ENCODE assay signal across 9 mouse cellular contexts in genomic region chr10:39960441-39960822, GRCm38 (mm10). TPM values are rescaled to one million over a fixed set of nuclear protein-coding genes. Genes with fewer than 3 reads are reported as not detected.
DNase-seq lines count a peak whose midpoint lies in the region; ATAC-seq lines count a peak whose summit lies in the region.
"Had no signal": no experiment of that assay in that cellular context is flagged by ENCODE, and none has a peak within 500 bp of the region (broad histone marks: within the 10 kb centered on the region; RNA-seq: fewer than 3 reads in every experiment).

No protein-coding gene starts in this region.

- no peaks in the 10 kb centered on the region for H3K27me3 ChIP-seq in heart, embryonic 10.5 days (ENCODE audit: insufficient read depth, poor library complexity, severe bottlenecking)
- H3K27me3 ChIP-seq in hindbrain, embryonic 13.5 days, result peaks cover 4% of the 10 kb centered on the region; the same call in 1 of the 2 replicates
- peaks cover 26% of the 10 kb centered on the region for H3K27me3 ChIP-seq in midbrain, embryonic 10.5 days (ENCODE audit: low read depth, poor library complexity, severe bottlenecking)

- peak overlapping the region; percentile 70 for H3K4me3 ChIP-seq in heart, embryonic 10.5 days
- H3K4me3 ChIP-seq in hindbrain, embryonic 13.5 days, result peak overlapping the region; percentile 53; the same call in 1 of the 2 replicates
- peak overlapping the region; percentile 66 for H3K4me3 ChIP-seq in midbrain, embryonic 10.5 days

- H3K9me3 ChIP-seq in heart, embryonic 10.5 days, result no peaks in the 10 kb centered on the region
- H3K9me3 ChIP-seq in hindbrain, embryonic 13.5 days, result no peaks in the 10 kb centered on the region
- no peaks in the 10 kb centered on the region for H3K9me3 ChIP-seq in midbrain, embryonic 10.5 days (replicated peaks)

- H3K4me2 ChIP-seq in hindbrain, embryonic 13.5 days, result peak overlapping the region; percentile 94

- DNase-seq in heart, embryonic 10.5 days (ENCODE audit: low spot score), result no peak
- DNase-seq in heart, postnatal 4 days, result no peak
- no peak for DNase-seq in midbrain, embryonic 10.5 days (ENCODE audit: low spot score)
- no peak for DNase-seq in frontal cortex, postnatal 36 days (ENCODE audit: low spot score in 2 of 2)
- no peak for DNase-seq in spleen, postnatal 10 days (ENCODE audit: low spot score in 2 of 2)
- DNase-seq in right cerebral cortex, adult 2 months (ENCODE audit: low spot score in 2 of 2), result no peak

- no peak overlapping the region for H3K9ac ChIP-seq in hindbrain, embryonic 13.5 days

- no peaks in the 10 kb centered on the region for H3K36me3 ChIP-seq in heart, embryonic 10.5 days
- no peaks in the 10 kb centered on the region for H3K36me3 ChIP-seq in hindbrain, embryonic 13.5 days
- H3K36me3 ChIP-seq in midbrain, embryonic 10.5 days, result no peaks in the 10 kb centered on the region

- 0 out of 2 replicates have a peak, but pooled peaks cover 3% of the 10 kb centered on the region for H3K4me1 ChIP-seq in heart, embryonic 10.5 days
- H3K4me1 ChIP-seq in hindbrain, embryonic 13.5 days (replicated peaks), result peaks cover 12% of the 10 kb centered on the region
- peaks cover 12% of the 10 kb centered on the region for H3K4me1 ChIP-seq in midbrain, embryonic 10.5 days

- peak; percentile 2 for ATAC-seq in activated CD4-positive, CD25-positive, alpha-beta regulatory T cell, adult 4 months
- peak; percentile 63 for ATAC-seq in hindbrain, embryonic 13.5 days (ENCODE audit: low FRiP score)

- H3K27ac ChIP-seq in heart, embryonic 10.5 days, result no peak overlapping the region
- no peak overlapping the region for H3K27ac ChIP-seq in hindbrain, embryonic 13.5 days
- no peak overlapping the region for H3K27ac ChIP-seq in midbrain, embryonic 10.5 days (replicated peaks)

- 44% methylated on average over 11 of the region's 11 CpGs for WGBS in heart, embryonic 10.5 days
- 48% methylated on average over 11 of the region's 11 CpGs for WGBS in hindbrain, embryonic 13.5 days
- 51% methylated on average over 11 of the region's 11 CpGs for WGBS in midbrain, embryonic 10.5 days

RNA-seq across cellular contexts. Expression of gene Mfsd4b3, which starts 0.5 kb away (rescaled TPM):
- 0.58 and 0.94 TPM in 2 replicates for polyA plus RNA-seq in heart, embryonic 10.5 days (2016; fragmentation: Nextera tagmentation; extraction: Ambion mirVana)
- under 1 TPM; 0.45 to 0.48 TPM for total RNA-seq in heart, postnatal 4 days (2021)
- polyA plus RNA-seq in activated CD4-positive, CD25-positive, alpha-beta regulatory T cell, adult 4 months (2017; shearing (Covaris generic)), result not detected
- 0.10 and 0.16 TPM in 2 replicates for polyA plus RNA-seq in hindbrain, embryonic 13.5 days (2015; fragmentation: Nextera tagmentation; extraction: Ambion mirVana)
- polyA plus RNA-seq in midbrain, embryonic 10.5 days (2016; fragmentation: Nextera tagmentation; extraction: Ambion mirVana), result 0.16 TPM in 2 replicates

RNA-seq across cellular contexts. Expression of gene Mfsd4b5, which starts 26.0 kb away (rescaled TPM):
- polyA plus RNA-seq in heart, embryonic 10.5 days (2016; fragmentation: Nextera tagmentation; extraction: Ambion mirVana), result 0.07 and 0.11 TPM in 2 replicates
- under 1 TPM; 0.12 to 0.29 TPM for total RNA-seq in heart, postnatal 4 days (2021)
- under 1 TPM in 1 of 2 experiments, not detected in 1; 0.17 TPM for polyA plus RNA-seq in activated CD4-positive, CD25-positive, alpha-beta regulatory T cell, adult 4 months (2017; shearing (Covaris generic))
- 0.08 TPM in 1 of 2 replicates, not detected in the other for polyA plus RNA-seq in hindbrain, embryonic 13.5 days (2015; fragmentation: Nextera tagmentation; extraction: Ambion mirVana)
- polyA plus RNA-seq in midbrain, embryonic 10.5 days (2016; fragmentation: Nextera tagmentation; extraction: Ambion mirVana), result 0.09 TPM in 1 of 2 replicates, not detected in the other

RNA-seq across cellular contexts. Expression of gene Mfsd4b2, which starts 33.7 kb away (rescaled TPM):
- not detected in 2 replicates for polyA plus RNA-seq in heart, embryonic 10.5 days (2016; fragmentation: Nextera tagmentation; extraction: Ambion mirVana)
- not detected for total RNA-seq in heart, postnatal 4 days (2021)
- polyA plus RNA-seq in activated CD4-positive, CD25-positive, alpha-beta regulatory T cell, adult 4 months (2017; shearing (Covaris generic)), result not detected
- not detected in 2 replicates for polyA plus RNA-seq in hindbrain, embryonic 13.5 days (2015; fragmentation: Nextera tagmentation; extraction: Ambion mirVana)
- not detected in 2 replicates for polyA plus RNA-seq in midbrain, embryonic 10.5 days (2016; fragmentation: Nextera tagmentation; extraction: Ambion mirVana)
- polyA plus RNA-seq: macrophage had no signal
